Comparison of ENCODE assay signal across 8 mouse cellular contexts in the genomic region with DNA sequence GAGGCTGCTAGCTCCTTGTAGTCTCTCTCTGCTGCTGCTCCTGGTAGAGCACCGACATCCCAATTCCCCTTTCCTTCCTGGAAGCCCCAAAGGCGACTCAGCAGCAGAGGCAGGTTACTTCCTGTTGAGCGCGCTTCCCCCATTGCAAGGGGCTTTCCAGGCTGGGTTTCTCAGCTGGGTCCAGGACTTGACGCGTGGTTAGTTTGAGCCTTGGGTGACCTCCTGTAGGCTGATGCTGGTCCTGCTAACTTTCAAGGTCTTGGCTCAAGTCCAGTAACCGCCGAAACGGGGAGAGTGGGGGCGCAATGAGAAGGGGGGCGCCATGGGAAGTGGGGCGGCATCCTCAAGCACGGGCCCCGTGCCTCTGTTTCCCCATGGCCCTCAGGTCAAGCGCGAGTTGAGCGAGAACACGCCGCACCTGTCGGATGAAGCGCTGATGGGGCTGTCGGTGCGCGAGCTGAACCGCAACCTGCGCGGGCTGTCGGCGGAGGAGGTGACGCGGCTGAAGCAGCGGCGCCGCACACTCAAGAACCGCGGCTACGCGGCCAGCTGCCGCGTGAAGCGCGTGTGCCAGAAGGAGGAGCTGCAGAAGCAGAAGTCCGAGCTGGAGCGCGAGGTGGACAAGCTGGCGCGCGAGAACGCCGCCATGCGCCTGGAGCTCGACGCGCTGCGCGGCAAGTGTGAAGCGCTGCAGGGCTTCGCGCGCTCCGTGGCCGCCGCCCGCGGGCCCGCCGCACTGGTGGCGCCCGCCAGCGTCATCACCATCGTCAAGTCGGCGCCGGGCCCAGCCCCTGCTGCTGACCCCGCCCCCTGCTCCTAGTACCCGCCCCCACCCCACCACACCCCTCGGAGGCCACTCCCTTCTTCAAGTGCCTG. TPM values are rescaled to one million over a fixed set of nuclear protein-coding genes. Genes with fewer than 3 reads are reported as not detected.
DNase-seq lines count a peak whose midpoint lies in the region; ATAC-seq and TF ChIP-seq lines count a peak whose summit lies in the region.

No protein-coding gene starts in this region.

- ATAC-seq in embryonic facial prominence, embryonic 15.5 days (ENCODE audit: insufficient number of reproducible peaks, low FRiP score, low TSS enrichment, low read depth), result peak; percentile 85
- peak; percentile 86 for ATAC-seq in heart, postnatal 0 days (ENCODE audit: insufficient read depth, low read depth)
- ATAC-seq in lung, embryonic 15.5 days (ENCODE audit: borderline replicate concordance, extremely low read depth, low FRiP score, low TSS enrichment), result peak; percentile 85
- ATAC-seq in neural tube, embryonic 14.5 days (ENCODE audit: low read depth), result peak; percentile 75

- peak overlapping the region; percentile 100 for H3K4me2 ChIP-seq in embryonic facial prominence, embryonic 15.5 days (replicated peaks)
- H3K4me2 ChIP-seq in heart, postnatal 0 days (ENCODE audit: low read depth, low read length), result peak overlapping the region; percentile 77
- H3K4me2 ChIP-seq in lung, embryonic 15.5 days, result peak overlapping the region; percentile 87
- H3K4me2 ChIP-seq in neural tube, embryonic 14.5 days (ENCODE audit: low read depth, low read length), result peak overlapping the region; percentile 95

- peak overlapping the region; percentile 48 for H3K9ac ChIP-seq in embryonic facial prominence, embryonic 15.5 days
- H3K9ac ChIP-seq in heart, postnatal 0 days (replicated peaks; ENCODE audit: low read depth, low read length), result peak overlapping the region; percentile 55
- peak overlapping the region; percentile 49 for H3K9ac ChIP-seq in lung, embryonic 15.5 days
- peak overlapping the region; percentile 51 for H3K9ac ChIP-seq in neural tube, embryonic 14.5 days (replicated peaks; ENCODE audit: low read depth, low read length)

- peaks cover 12% of the 10 kb centered on the region for H3K36me3 ChIP-seq in embryonic facial prominence, embryonic 15.5 days
- peaks cover 8% of the 10 kb centered on the region for H3K36me3 ChIP-seq in heart, postnatal 0 days (replicated peaks; ENCODE audit: control insufficient read depth, insufficient read depth, low read length)
- H3K36me3 ChIP-seq in lung, embryonic 15.5 days, result peaks cover under 1% of the 10 kb centered on the region; the same call in 1 of the 2 replicates
- H3K36me3 ChIP-seq in neural tube, embryonic 14.5 days (ENCODE audit: control insufficient read depth, insufficient read depth, low read length), result peaks cover 6% of the 10 kb centered on the region; the same call in 1 of the 2 replicates
- H3K36me3 ChIP-seq in testis, adult 2 months (ENCODE audit: control insufficient read depth, insufficient read depth, low read length), result no peaks in the 10 kb centered on the region

- under 1% methylated on average over 76 of the region's 77 CpGs for WGBS in embryonic facial prominence, embryonic 15.5 days
- WGBS in heart, postnatal 0 days, result under 1% methylated on average over 76 of the region's 77 CpGs
- under 1% methylated on average over 77 of the region's 77 CpGs for WGBS in lung, embryonic 15.5 days
- 1% methylated on average over 67 of the region's 77 CpGs for WGBS in neural tube, embryonic 14.5 days

- H3K4me1 ChIP-seq in embryonic facial prominence, embryonic 15.5 days, result peaks cover 53% of the 10 kb centered on the region
- peaks cover 35% of the 10 kb centered on the region for H3K4me1 ChIP-seq in heart, postnatal 0 days (ENCODE audit: control insufficient read depth, insufficient read depth)
- H3K4me1 ChIP-seq in lung, embryonic 15.5 days, result peaks cover 64% of the 10 kb centered on the region
- H3K4me1 ChIP-seq in neural tube, embryonic 14.5 days (ENCODE audit: control insufficient read depth, insufficient read depth, low read length), result peaks cover 6% of the 10 kb centered on the region
- peaks cover 20% of the 10 kb centered on the region for H3K4me1 ChIP-seq in testis, adult 2 months (ENCODE audit: control insufficient read depth, insufficient read depth, low read length)

- intact Hi-C loops in heart, postnatal 25 days (cut with DNase I), result no loop called here

- peak overlapping the region; percentile 72 for H3K27ac ChIP-seq in embryonic facial prominence, embryonic 15.5 days (replicated peaks)
- H3K27ac ChIP-seq in heart, postnatal 0 days (ENCODE audit: low read depth), result peak overlapping the region; percentile 71
- peak overlapping the region; percentile 93 for H3K27ac ChIP-seq in lung, embryonic 15.5 days
- H3K27ac ChIP-seq in neural tube, embryonic 14.5 days (ENCODE audit: low read depth, low read length), result peak overlapping the region; percentile 44; the same call in 1 of the 2 replicates
- peak overlapping the region; percentile 15; the same call in 1 of the 2 replicates for H3K27ac ChIP-seq in testis, adult 2 months (ENCODE audit: control insufficient read depth, insufficient read depth, low read depth, low read length)

- no peak for TF ChIP-seq EP300 in heart, postnatal 0 days (IDR thresholded peaks at IDR 0.05; ENCODE audit: low read depth)

- H3K27me3 ChIP-seq in embryonic facial prominence, embryonic 15.5 days, result no peaks in the 10 kb centered on the region
- H3K27me3 ChIP-seq in heart, postnatal 0 days (ENCODE audit: control insufficient read depth, insufficient read depth, low read length), result no peaks in the 10 kb centered on the region
- H3K27me3 ChIP-seq in lung, embryonic 15.5 days, result no peaks in the 10 kb centered on the region
- H3K27me3 ChIP-seq in neural tube, embryonic 14.5 days (ENCODE audit: control insufficient read depth, insufficient read depth, low read length), result peaks cover 3% of the 10 kb centered on the region; the same call in 1 of the 2 replicates
- H3K27me3 ChIP-seq in testis, adult 2 months (ENCODE audit: control insufficient read depth, insufficient read depth, low read length), result no peaks in the 10 kb centered on the region

- DNase-seq in heart, adult 18-20 months, result peak; percentile 69 to 77
- no peak for DNase-seq in heart, postnatal 25 days (ENCODE audit: low spot score)
- DNase-seq in heart, postnatal 0 days (ENCODE audit: low spot score), result peak; percentile 80
- DNase-seq in kidney, postnatal 14 days, result peak; percentile 89

- no peaks in the 10 kb centered on the region for H3K9me3 ChIP-seq in embryonic facial prominence, embryonic 15.5 days (replicated peaks)
- H3K9me3 ChIP-seq in heart, postnatal 0 days (replicated peaks; ENCODE audit: control insufficient read depth, low read length), result no peaks in the 10 kb centered on the region
- no peaks in the 10 kb centered on the region for H3K9me3 ChIP-seq in lung, embryonic 15.5 days
- no peaks in the 10 kb centered on the region for H3K9me3 ChIP-seq in neural tube, embryonic 14.5 days (ENCODE audit: control insufficient read depth, low read length)

- peak overlapping the region; percentile 50 for H3K4me3 ChIP-seq in embryonic facial prominence, embryonic 15.5 days (replicated peaks)
- peak overlapping the region; percentile 43 for H3K4me3 ChIP-seq in heart, postnatal 0 days (ENCODE audit: low read depth, low read length)
- peak overlapping the region; percentile 49 for H3K4me3 ChIP-seq in lung, embryonic 15.5 days
- peak overlapping the region; percentile 39 for H3K4me3 ChIP-seq in neural tube, embryonic 14.5 days (ENCODE audit: low read depth, low read length)
- peak overlapping the region; percentile 75 for H3K4me3 ChIP-seq in testis, adult 2 months (ENCODE audit: control insufficient read depth, low read depth, low read length)

- no peak for TF ChIP-seq POLR2A in testis, adult 2 months (IDR thresholded peaks at IDR 0.05; ENCODE audit: control insufficient read depth, low read depth, low read length)

- TF ChIP-seq CTCF in heart, postnatal 0 days (IDR thresholded peaks at IDR 0.05; ENCODE audit: low read depth), result no peak; the same call in 1 of the 2 replicates
- TF ChIP-seq CTCF in testis, adult 2 months (IDR thresholded peaks at IDR 0.05; ENCODE audit: control insufficient read depth, insufficient read depth, insufficient replicate concordance, low read depth, low read length), result no peak

RNA-seq across cellular contexts. Expression of a gene that starts 10.9 kb away (rescaled TPM):
- total RNA-seq in heart, adult 18-20 months (2021), result 10 to 100 TPM; 12.8 to 17.6 TPM
- 1 to 10 TPM; 8.1 to 8.3 TPM for total RNA-seq in heart, postnatal 25 days (2021)
- 3.5 and 3.7 TPM in 2 replicates for polyA plus RNA-seq in embryonic facial prominence, embryonic 15.5 days (2015; fragmentation: Nextera tagmentation; extraction: Ambion mirVana)
- 12.9 and 19.4 TPM in 2 replicates for total RNA-seq in heart, postnatal 0 days (2014; rRNA removed; ENCODE audit: low replicate concordance)
- 1.8 and 2.9 TPM in 2 replicates for polyA plus RNA-seq in heart, postnatal 0 days (2015; fragmentation: Nextera tagmentation; extraction: Ambion mirVana)
- polyA plus RNA-seq in lung, embryonic 15.5 days (2015; fragmentation: Nextera tagmentation; extraction: Ambion mirVana), result 4.8 and 5.3 TPM in 2 replicates
- 0.64 and 1.0 TPM in 2 replicates for polyA plus RNA-seq in neural tube, embryonic 14.5 days (2014; fragmentation: Nextera tagmentation; extraction: Ambion mirVana)
- 0.77 and 1.1 TPM in 2 replicates for polyA plus RNA-seq in testis, adult 2 months (2012; rRNA removed)

RNA-seq across cellular contexts. Expression of a gene that starts 29.1 kb away (rescaled TPM):
- 10 to 100 TPM in 1 of 2 experiments, 1 to 10 TPM in 1; 9.4 to 11.3 TPM for total RNA-seq in heart, adult 18-20 months (2021)
- 1 to 10 TPM; 9.6 to 9.9 TPM for total RNA-seq in heart, postnatal 25 days (2021)
- polyA plus RNA-seq in embryonic facial prominence, embryonic 15.5 days (2015; fragmentation: Nextera tagmentation; extraction: Ambion mirVana), result 16.2 and 17.0 TPM in 2 replicates
- total RNA-seq in heart, postnatal 0 days (2014; rRNA removed; ENCODE audit: low replicate concordance), result 14.1 and 20.3 TPM in 2 replicates
- 7.1 and 7.9 TPM in 2 replicates for polyA plus RNA-seq in heart, postnatal 0 days (2015; fragmentation: Nextera tagmentation; extraction: Ambion mirVana)
- polyA plus RNA-seq in lung, embryonic 15.5 days (2015; fragmentation: Nextera tagmentation; extraction: Ambion mirVana), result 19.1 and 20.2 TPM in 2 replicates
- polyA plus RNA-seq in neural tube, embryonic 14.5 days (2014; fragmentation: Nextera tagmentation; extraction: Ambion mirVana), result 24.0 and 25.5 TPM in 2 replicates
- polyA plus RNA-seq in testis, adult 2 months (2012; rRNA removed), result 303 and 357 TPM in 2 replicates

RNA-seq across cellular contexts. Expression of a gene that starts 46.1 kb away (rescaled TPM):
- 10 to 100 TPM; 34.8 to 36.7 TPM for total RNA-seq in heart, adult 18-20 months (2021)
- 10 to 100 TPM; 43.0 to 46.7 TPM for total RNA-seq in heart, postnatal 25 days (2021)
- 87.4 and 92.8 TPM in 2 replicates for polyA plus RNA-seq in embryonic facial prominence, embryonic 15.5 days (2015; fragmentation: Nextera tagmentation; extraction: Ambion mirVana)
- total RNA-seq in heart, postnatal 0 days (2014; rRNA removed; ENCODE audit: low replicate concordance), result 70.6 and 111 TPM in 2 replicates
- polyA plus RNA-seq in heart, postnatal 0 days (2015; fragmentation: Nextera tagmentation; extraction: Ambion mirVana), result 31.8 and 32.7 TPM in 2 replicates
- 76.4 and 76.5 TPM in 2 replicates for polyA plus RNA-seq in lung, embryonic 15.5 days (2015; fragmentation: Nextera tagmentation; extraction: Ambion mirVana)
- 31.2 and 37.8 TPM in 2 replicates for polyA plus RNA-seq in neural tube, embryonic 14.5 days (2014; fragmentation: Nextera tagmentation; extraction: Ambion mirVana)
- 9.7 and 11.8 TPM in 2 replicates for polyA plus RNA-seq in testis, adult 2 months (2012; rRNA removed)

Comparison
In these comparisons a context has a peak if more than half of its experiments do, and no peak if none do; other contexts are left out.
1. H3K27ac ChIP-seq: peak in every context shown above with its lines; median percentile 93 in lung, embryonic 15.5 days; 72 in embryonic facial prominence, embryonic 15.5 days; 71 in heart, postnatal 0 days; 44 in neural tube, embryonic 14.5 days; 15 in testis, adult 2 months.
2. RNA of a gene that starts 29.1 kb away (polyA plus RNA-seq): 303 to 357 TPM in testis, adult 2 months; 24.0 to 25.5 TPM in neural tube, embryonic 14.5 days, 19.1 to 20.2 TPM in lung, embryonic 15.5 days, 16.2 to 17.0 TPM in embryonic facial prominence, embryonic 15.5 days and 7.1 to 7.9 TPM in heart, postnatal 0 days; every median in the first group is over 10 times any median in the second.
3. Peak in every context shown above with its lines, with median percentiles within 50 percentile points of each other: ATAC-seq, H3K4me2 ChIP-seq, H3K4me3 ChIP-seq and H3K9ac ChIP-seq.